Mouse (Mus musculus): Measurements from ENCODE around the gene Pou3f1. TPM values are rescaled to one million over a fixed set of nuclear protein-coding genes. Genes with fewer than 3 reads are reported as not detected.

Pou3f1 gene
- polyA plus RNA-seq, 1 experiment from 2014 or later = 1.2 TPM

DNA sequence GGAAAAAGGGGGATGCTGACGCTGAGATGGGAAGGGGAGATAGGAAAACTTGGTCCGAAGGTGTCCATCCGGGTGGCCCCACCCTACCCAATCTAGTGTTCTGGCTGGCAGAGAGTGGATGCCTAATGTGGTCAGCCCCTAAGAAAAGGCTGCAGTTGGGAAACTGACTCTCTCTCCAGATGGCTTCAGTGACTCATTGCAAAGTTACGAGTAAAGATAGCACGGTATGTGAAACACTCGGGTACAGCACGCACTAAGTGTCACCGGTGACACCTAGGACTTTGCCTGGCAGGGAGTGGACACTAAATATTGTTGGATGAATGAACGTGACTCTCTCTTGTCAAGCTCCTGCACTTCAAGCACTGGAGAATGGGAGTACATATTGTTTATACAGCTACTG lies 12.7 kb upstream of the Pou3f1 start:
- peaks cover 9% of the 10 kb centered on the region for H3K4me1 ChIP-seq (ENCODE audit: control insufficient read depth, insufficient read depth, low read length)
- DNase-seq (ENCODE audit: low spot score) (no peak), ATAC-seq (ENCODE audit: low read depth) (no peak)
- no peak overlapping the region for H3K9ac ChIP-seq (ENCODE audit: low read depth, low read length)
- no peaks in the 10 kb centered on the region for H3K36me3 ChIP-seq (ENCODE audit: control insufficient read depth, insufficient read depth, low read length)
- WGBS = 96% methylated on average over 9 of the region's 9 CpGs
- H3K9me3 ChIP-seq (ENCODE audit: control insufficient read depth, low read length) = no peaks in the 10 kb centered on the region
- H3K4me2 ChIP-seq (ENCODE audit: low read depth, low read length) = no peak overlapping the region
- H3K27ac ChIP-seq (replicated peaks; ENCODE audit: low read depth, low read length) = no peak overlapping the region
- H3K4me3 ChIP-seq (ENCODE audit: low read depth, low read length) = no peak overlapping the region
- H3K27me3 ChIP-seq (replicated peaks; ENCODE audit: control insufficient read depth, insufficient read depth, low read length) = peaks cover 22% of the 10 kb centered on the region

DNA sequence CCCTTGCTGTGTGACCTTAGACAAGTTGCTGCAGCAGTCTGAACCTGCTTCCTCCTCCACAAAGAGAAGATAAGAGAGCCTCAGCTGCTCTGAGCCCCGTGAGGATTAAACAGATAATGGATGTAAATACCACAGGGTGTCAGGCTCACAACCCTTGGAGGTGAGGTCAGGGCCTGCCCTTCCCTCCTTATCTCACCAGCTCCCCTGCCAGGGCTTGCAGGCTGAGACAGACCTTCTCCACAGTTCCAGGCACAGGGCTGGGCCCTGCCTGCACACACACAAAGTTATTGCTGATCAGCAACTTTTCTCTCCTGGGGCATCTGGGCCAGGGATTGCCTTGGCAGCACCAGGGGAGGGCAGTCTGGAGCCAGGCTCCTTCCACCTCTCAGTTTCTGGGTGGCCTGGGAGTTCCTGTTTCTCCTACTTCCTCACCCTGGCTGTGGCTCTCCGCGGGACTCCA lies 11.6 kb upstream of the Pou3f1 start:
- Histone ChIP-seq H3K9me3 (ENCODE audit: control insufficient read depth, low read length) (no peaks in the 10 kb centered on the region), H3K4me2 (ENCODE audit: low read depth, low read length) (no peak overlapping the region), H3K36me3 (ENCODE audit: control insufficient read depth, insufficient read depth, low read length) (no peaks in the 10 kb centered on the region), H3K4me1 (ENCODE audit: control insufficient read depth, insufficient read depth, low read length) (peaks cover 9% of the 10 kb centered on the region), H3K4me3 (ENCODE audit: low read depth, low read length) (no peak overlapping the region), H3K9ac (ENCODE audit: low read depth, low read length) (no peak overlapping the region), H3K27me3 (replicated peaks; ENCODE audit: control insufficient read depth, insufficient read depth, low read length) (peaks cover 16% of the 10 kb centered on the region), H3K27ac (replicated peaks; ENCODE audit: low read depth, low read length) (no peak overlapping the region)
- no peak for ATAC-seq (ENCODE audit: low read depth)
- DNase-seq (ENCODE audit: low spot score) = no peak
- WGBS = 19% methylated on average over 3 of the region's 3 CpGs

GRCm38 (mm10) chr4:124646591-124646990 lies 10.0 kb upstream of the Pou3f1 start:
- H3K9ac ChIP-seq (ENCODE audit: low read depth, low read length) = no peak overlapping the region
- H3K4me3 ChIP-seq (ENCODE audit: low read depth, low read length) = no peak overlapping the region
- 11% methylated on average over 8 of the region's 8 CpGs for WGBS
- H3K36me3 ChIP-seq (ENCODE audit: control insufficient read depth, insufficient read depth, low read length) = no peaks in the 10 kb centered on the region
- peaks cover 9% of the 10 kb centered on the region for H3K4me1 ChIP-seq (ENCODE audit: control insufficient read depth, insufficient read depth, low read length)
- peak overlapping the region; percentile 37; the same call in 1 of the 2 replicates for H3K4me2 ChIP-seq (ENCODE audit: low read depth, low read length)
- no peak overlapping the region for H3K27ac ChIP-seq (replicated peaks; ENCODE audit: low read depth, low read length)
- H3K9me3 ChIP-seq (ENCODE audit: control insufficient read depth, low read length) = no peaks in the 10 kb centered on the region
- peaks cover 7% of the 10 kb centered on the region; the same call in 1 of the 2 replicates for H3K27me3 ChIP-seq (replicated peaks; ENCODE audit: control insufficient read depth, insufficient read depth, low read length)
- DNase-seq (ENCODE audit: low spot score) (peak; percentile 10), ATAC-seq (ENCODE audit: low read depth) (no peak)

- H3K27ac ChIP-seq (replicated peaks; ENCODE audit: low read depth, low read length) = no peak overlapping the region
- DNase-seq (ENCODE audit: low spot score) (peak; percentile 66), ATAC-seq (ENCODE audit: low read depth) (peak; percentile 41; the same call in 1 of the 2 replicates)
- no peak overlapping the region for H3K4me2 ChIP-seq (ENCODE audit: low read depth, low read length)
- no peak overlapping the region for H3K4me3 ChIP-seq (ENCODE audit: low read depth, low read length)
- no peak overlapping the region for H3K9ac ChIP-seq (ENCODE audit: low read depth, low read length)
- no peaks in the 10 kb centered on the region for H3K9me3 ChIP-seq (ENCODE audit: control insufficient read depth, low read length)
- no peaks in the 10 kb centered on the region for H3K36me3 ChIP-seq (ENCODE audit: control insufficient read depth, insufficient read depth, low read length)
- 26% methylated on average over 5 of the region's 5 CpGs for WGBS
- H3K27me3 ChIP-seq (replicated peaks; ENCODE audit: control insufficient read depth, insufficient read depth, low read length) = peaks cover 7% of the 10 kb centered on the region; the same call in 1 of the 2 replicates
- peaks cover 10% of the 10 kb centered on the region for H3K4me1 ChIP-seq (ENCODE audit: control insufficient read depth, insufficient read depth, low read length)
Measured at GRCm38 (mm10) chr4:124647909-124648308, 8.7 kb upstream of the Pou3f1 start.

DNA sequence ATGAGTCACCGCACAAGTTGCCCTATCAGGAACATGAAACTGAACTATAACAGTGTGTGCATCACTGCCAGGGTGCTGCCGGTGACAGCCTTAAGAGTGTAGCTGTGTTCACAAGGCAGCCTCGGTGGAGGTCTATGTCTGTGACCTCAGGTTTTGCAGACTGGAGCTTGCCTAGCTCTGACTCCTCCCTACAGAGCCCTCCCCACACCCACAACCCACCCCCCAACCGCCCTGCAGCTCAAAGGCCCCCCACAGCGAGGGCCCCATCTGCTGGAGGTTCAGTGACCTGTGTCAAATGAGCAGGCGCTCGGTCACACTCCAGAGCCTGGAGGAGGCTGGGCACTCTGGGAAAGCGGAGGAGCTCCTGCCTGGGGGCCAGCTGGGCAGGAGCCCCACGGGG lies 3.7 kb upstream of the Pou3f1 start:
- Histone ChIP-seq H3K27me3 (replicated peaks; ENCODE audit: control insufficient read depth, insufficient read depth, low read length) (peaks cover 46% of the 10 kb centered on the region), H3K4me2 (ENCODE audit: low read depth, low read length) (no peak overlapping the region), H3K4me1 (ENCODE audit: control insufficient read depth, insufficient read depth, low read length) (peaks cover 12% of the 10 kb centered on the region), H3K36me3 (ENCODE audit: control insufficient read depth, insufficient read depth, low read length) (no peaks in the 10 kb centered on the region), H3K4me3 (ENCODE audit: low read depth, low read length) (no peak overlapping the region), H3K9ac (ENCODE audit: low read depth, low read length) (no peak overlapping the region), H3K9me3 (ENCODE audit: control insufficient read depth, low read length) (no peaks in the 10 kb centered on the region), H3K27ac (replicated peaks; ENCODE audit: low read depth, low read length) (no peak overlapping the region)
- no peak; the same call in 1 of the 2 replicates for ATAC-seq (ENCODE audit: low read depth)
- WGBS = 5% methylated on average over 9 of the region's 9 CpGs
- DNase-seq (ENCODE audit: low spot score) = peak; percentile 49

- peak; percentile 96 for ATAC-seq (ENCODE audit: low read depth)
- peaks cover 16% of the 10 kb centered on the region for H3K4me1 ChIP-seq (ENCODE audit: control insufficient read depth, insufficient read depth, low read length)
- H3K27me3 ChIP-seq (replicated peaks; ENCODE audit: control insufficient read depth, insufficient read depth, low read length) = peaks cover 80% of the 10 kb centered on the region
- H3K4me3 ChIP-seq (ENCODE audit: low read depth, low read length) = peak overlapping the region; percentile 61
- WGBS = 2% methylated on average over 24 of the region's 92 CpGs
- peak overlapping the region; percentile 98 for H3K4me2 ChIP-seq (ENCODE audit: low read depth, low read length)
- H3K27ac ChIP-seq (replicated peaks; ENCODE audit: low read depth, low read length) = no peak overlapping the region
- peak overlapping the region; percentile 55 for H3K9ac ChIP-seq (ENCODE audit: low read depth, low read length)
- H3K36me3 ChIP-seq (ENCODE audit: control insufficient read depth, insufficient read depth, low read length) = no peaks in the 10 kb centered on the region
- no peaks in the 10 kb centered on the region for H3K9me3 ChIP-seq (ENCODE audit: control insufficient read depth, low read length)
- peak; percentile 95 for DNase-seq (ENCODE audit: low spot score)
Measured at GRCm38 (mm10) chr4:124656854-124657650, 445 bp downstream of the Pou3f1 start.

DNA sequence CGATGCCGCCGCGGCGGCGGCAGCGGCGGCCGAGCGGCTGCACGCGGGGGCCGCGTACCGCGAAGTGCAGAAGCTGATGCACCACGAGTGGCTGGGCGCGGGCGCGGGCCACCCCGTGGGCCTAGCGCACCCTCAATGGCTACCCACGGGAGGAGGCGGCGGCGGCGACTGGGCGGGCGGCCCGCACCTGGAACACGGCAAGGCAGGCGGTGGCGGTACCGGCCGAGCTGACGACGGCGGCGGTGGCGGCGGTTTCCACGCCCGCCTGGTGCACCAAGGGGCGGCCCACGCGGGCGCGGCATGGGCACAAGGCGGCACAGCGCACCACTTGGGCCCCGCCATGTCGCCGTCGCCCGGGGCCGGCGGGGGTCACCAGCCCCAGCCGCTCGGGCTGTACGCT lies 1.2 kb downstream of the Pou3f1 start:
- no peaks in the 10 kb centered on the region for H3K36me3 ChIP-seq (ENCODE audit: control insufficient read depth, insufficient read depth, low read length)
- H3K4me2 ChIP-seq (ENCODE audit: low read depth, low read length) = peak overlapping the region; percentile 98
- no peaks in the 10 kb centered on the region for H3K9me3 ChIP-seq (ENCODE audit: control insufficient read depth, low read length)
- H3K9ac ChIP-seq (ENCODE audit: low read depth, low read length) = peak overlapping the region; percentile 30; the same call in 1 of the 2 replicates
- DNase-seq (ENCODE audit: low spot score) (no peak), ATAC-seq (ENCODE audit: low read depth) (peak; percentile 7)
- H3K4me1 ChIP-seq (ENCODE audit: control insufficient read depth, insufficient read depth, low read length) = peaks cover 16% of the 10 kb centered on the region
- H3K27me3 ChIP-seq (replicated peaks; ENCODE audit: control insufficient read depth, insufficient read depth, low read length) = peaks cover 87% of the 10 kb centered on the region
- peak overlapping the region; percentile 61 for H3K4me3 ChIP-seq (ENCODE audit: low read depth, low read length)
- H3K27ac ChIP-seq (replicated peaks; ENCODE audit: low read depth, low read length) = no peak overlapping the region
- 1% methylated on average over 16 of the region's 61 CpGs for WGBS

GRCm38 (mm10) chr4:124658412-124658851 lies 1.8 kb downstream of the Pou3f1 start:
- Histone ChIP-seq H3K4me3 (ENCODE audit: low read depth, low read length) (peak overlapping the region; percentile 61), H3K9ac (ENCODE audit: low read depth, low read length) (0 out of 2 replicates have a peak overlapping the region, but pooled peaks have one; percentile 30), H3K27ac (replicated peaks; ENCODE audit: low read depth, low read length) (no peak overlapping the region), H3K36me3 (ENCODE audit: control insufficient read depth, insufficient read depth, low read length) (no peaks in the 10 kb centered on the region), H3K27me3 (replicated peaks; ENCODE audit: control insufficient read depth, insufficient read depth, low read length) (peaks cover 91% of the 10 kb centered on the region), H3K4me2 (ENCODE audit: low read depth, low read length) (peak overlapping the region; percentile 98), H3K9me3 (ENCODE audit: control insufficient read depth, low read length) (no peaks in the 10 kb centered on the region), H3K4me1 (ENCODE audit: control insufficient read depth, insufficient read depth, low read length) (peaks cover 13% of the 10 kb centered on the region)
- under 1% methylated on average over 31 of the region's 39 CpGs for WGBS
- ATAC-seq (ENCODE audit: low read depth) (no peak), DNase-seq (ENCODE audit: low spot score) (peak; percentile 13)
